Mouse (Mus musculus) kidney, postnatal 0 days (tissue): ENCODE data around the gene Fer. TPM values are rescaled to one million over a fixed set of nuclear protein-coding genes. Genes with fewer than 3 reads are reported as not detected.

Experiments
- ATAC-seq: fragments of 200-750 bp; cut with Nextera tagmentation; replicated peaks from 2 replicates; pipeline ENCODE4 v1.8.0; 2017; ENCODE audit warnings: low read depth, moderate number of reproducible peaks, moderate TSS enrichment, moderate library complexity; ENCODE audit not compliant: low FRiP score
- DNase-seq: peaks from one replicate; pipeline ENCODE4 v3.0.0-alpha.2; 2016; ENCODE audit warnings: low spot score
- H3K27ac ChIP-seq: fragments of 300-500 bp; sonication (generic); 2 replicates; pipeline ENCODE4 v1.5.1; 2014; ENCODE audit warnings: mild to moderate bottlenecking
- H3K27me3 ChIP-seq: fragments of 300-500 bp; sonication (generic); 2 replicates; pipeline ENCODE4 v1.6.1; 2014; ENCODE audit warnings: low read length, mixed read lengths; ENCODE audit not compliant: insufficient read depth
- H3K36me3 ChIP-seq: fragments of 300-500 bp; sonication (generic); 2 replicates; pipeline ENCODE4 v1.6.1; 2014; ENCODE audit warnings: low read length, mixed read lengths; ENCODE audit not compliant: insufficient read depth
- H3K4me1 ChIP-seq: fragments of 300-500 bp; sonication (generic); replicated peaks from 2 replicates; pipeline ENCODE4 v1.6.1; 2014; ENCODE audit warnings: antibody characterized with exemption, low read length, mixed read lengths; ENCODE audit not compliant: insufficient read depth
- H3K4me2 ChIP-seq: fragments of 300-500 bp; sonication (generic); 2 replicates; pipeline ENCODE4 v1.6.1; 2014; ENCODE audit warnings: mild to moderate bottlenecking, low read length, moderate library complexity, mixed read lengths
- H3K4me3 ChIP-seq: fragments of 300-500 bp; sonication (generic); replicated peaks from 2 replicates; pipeline ENCODE4 v1.5.1; 2014; ENCODE audit warnings: low read depth, low read length
- H3K9ac ChIP-seq: fragments of 300-500 bp; sonication (generic); 2 replicates; pipeline ENCODE4 v1.6.1; 2014; ENCODE audit warnings: low read depth, low read length
- H3K9me3 ChIP-seq: fragments of 300-500 bp; sonication (generic); replicated peaks from 2 replicates; pipeline ENCODE4 v1.6.1; 2016; ENCODE audit warnings: low read length, inconsistent platforms, mixed read lengths
- CTCF ChIP-seq: IDR thresholded peaks from 2 replicates; pipeline ENCODE4 v1.5.1; 2016; ENCODE audit warnings: antibody characterized with exemption, low read depth, mild to moderate bottlenecking, moderate library complexity
- WGBS: fragments of 180-500 bp; shearing (Covaris S2); extraction: QIAGEN DNeasy Blood & Tissue Kit; methylation state at CpG from one replicate; pipeline ENCODE4 v1.1.7; 2014; 5-methylcytosine and 5-hydroxymethylcytosine counted together
- polyA plus RNA-seq: library from polyadenylated mRNA; unstranded; fragments of >200 nt; fragmentation: Nextera tagmentation; extraction: Ambion mirVana; gene quantifications from 2 replicates; pipeline ENCODE4 v1.2.1, GENCODE M21; 2015

Gene Fer
- polyA plus RNA-seq, 1 experiment from 2014 or later = 24.1 TPM

GRCm38 (mm10) chr17:64135941-64136650 lies 273.2 kb downstream of the Fer start:
- Histone ChIP-seq H3K4me3 (no peak overlapping the region), H3K4me2 (no peak overlapping the region), H3K9me3 (no peaks in the 10 kb centered on the region), H3K27me3 (no peaks in the 10 kb centered on the region), H3K9ac (no peak overlapping the region), H3K4me1 (no peaks in the 10 kb centered on the region), H3K27ac (no peak overlapping the region), H3K36me3 (peaks cover 27% of the 10 kb centered on the region; the same call in 1 of the 2 replicates)
- TF ChIP-seq CTCF = no peak
- ATAC-seq (peak; percentile 25; the same call in 1 of the 2 replicates), DNase-seq (no peak)
- WGBS = 57% methylated on average over 8 of the region's 8 CpGs

GRCm38 (mm10) chr17:64138036-64138717 lies 275.3 kb downstream of the Fer start:
- Histone ChIP-seq H3K9me3 (no peaks in the 10 kb centered on the region), H3K9ac (no peak overlapping the region), H3K4me3 (no peak overlapping the region), H3K27me3 (no peaks in the 10 kb centered on the region), H3K36me3 (peaks cover 31% of the 10 kb centered on the region; the same call in 1 of the 2 replicates), H3K4me2 (no peak overlapping the region), H3K27ac (no peak overlapping the region), H3K4me1 (no peaks in the 10 kb centered on the region)
- no peak for ATAC-seq
- 87% methylated on average over 8 of the region's 8 CpGs for WGBS
- TF ChIP-seq CTCF = no peak
- DNase-seq = no peak

DNA sequence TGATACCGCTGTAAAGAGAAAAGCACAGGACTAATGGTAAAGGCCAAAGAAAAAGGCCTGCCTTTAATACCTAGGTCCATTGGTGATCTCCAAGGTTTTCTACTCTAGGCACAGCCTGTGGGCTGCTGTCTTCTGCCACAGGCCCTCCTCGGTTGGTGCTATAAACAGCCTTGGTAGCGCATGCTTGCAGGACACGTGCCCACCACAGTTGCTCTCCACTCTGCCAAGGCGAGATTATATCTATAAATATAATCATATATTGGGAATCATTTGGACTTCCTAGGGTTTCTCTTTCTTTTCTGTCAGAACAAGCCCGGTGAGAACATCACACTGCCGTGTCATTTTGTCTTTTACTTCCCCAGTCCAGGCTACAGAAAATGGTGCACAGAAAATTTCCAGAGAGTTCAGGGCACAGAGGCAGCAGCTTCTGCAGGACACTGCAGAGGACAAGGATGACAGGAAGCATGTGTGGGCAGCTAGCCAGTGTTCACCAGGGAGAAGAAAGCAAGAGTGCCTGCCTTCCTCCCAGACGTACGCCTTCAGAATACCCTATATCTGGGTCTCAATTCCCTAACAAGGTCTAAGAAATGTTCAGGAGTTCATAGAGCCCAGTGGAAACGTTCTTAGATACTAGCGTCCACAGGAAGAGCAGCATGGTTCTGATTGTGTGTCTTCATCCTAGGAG lies 276.5 kb downstream of the Fer start:
- Histone ChIP-seq H3K27ac (no peak overlapping the region), H3K27me3 (no peaks in the 10 kb centered on the region), H3K9ac (no peak overlapping the region), H3K4me2 (no peak overlapping the region), H3K4me3 (no peak overlapping the region), H3K4me1 (no peaks in the 10 kb centered on the region), H3K9me3 (no peaks in the 10 kb centered on the region), H3K36me3 (peaks cover 31% of the 10 kb centered on the region; the same call in 1 of the 2 replicates)
- DNase-seq = no peak
- ATAC-seq = no peak
- no peak for TF ChIP-seq CTCF
- 90% methylated on average over 11 of the region's 11 CpGs for WGBS

GRCm38 (mm10) chr17:64140063-64140850 lies 277.4 kb downstream of the Fer start:
- peaks cover 31% of the 10 kb centered on the region; the same call in 1 of the 2 replicates for H3K36me3 ChIP-seq
- WGBS = 90% methylated on average over 18 of the region's 18 CpGs
- ATAC-seq (no peak), DNase-seq (no peak)
- no peak overlapping the region for H3K9ac ChIP-seq
- no peaks in the 10 kb centered on the region for H3K27me3 ChIP-seq
- no peak overlapping the region for H3K4me2 ChIP-seq
- TF ChIP-seq CTCF = no peak
- no peak overlapping the region for H3K4me3 ChIP-seq
- H3K27ac ChIP-seq = no peak overlapping the region
- H3K4me1 ChIP-seq = no peaks in the 10 kb centered on the region
- H3K9me3 ChIP-seq = no peaks in the 10 kb centered on the region

DNA sequence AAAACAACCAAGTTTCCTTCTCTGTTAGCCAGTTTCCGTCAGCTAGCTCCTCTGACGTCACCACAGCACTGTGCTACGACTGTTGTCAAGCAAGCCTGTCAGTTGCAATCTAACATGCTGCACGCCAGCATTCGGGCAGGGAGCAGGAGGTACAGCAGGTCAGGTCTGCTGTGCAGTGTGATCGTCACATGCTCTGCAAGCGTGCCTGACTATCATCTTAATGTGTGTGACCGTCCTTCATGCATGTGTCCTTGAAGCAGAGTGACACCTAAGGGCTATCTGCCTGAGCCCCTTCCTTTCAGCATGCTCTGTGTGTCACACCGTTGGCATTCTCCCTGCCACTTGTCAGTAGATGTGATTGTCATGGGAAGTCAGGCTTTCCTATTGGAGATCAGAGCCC lies 279.0 kb downstream of the Fer start:
- no peak for DNase-seq
- no peak for ATAC-seq
- H3K27me3 ChIP-seq = no peaks in the 10 kb centered on the region
- TF ChIP-seq CTCF = no peak
- WGBS = 87% methylated on average over 9 of the region's 9 CpGs
- no peak overlapping the region for H3K9ac ChIP-seq
- H3K9me3 ChIP-seq = no peaks in the 10 kb centered on the region
- peaks cover 31% of the 10 kb centered on the region; the same call in 1 of the 2 replicates for H3K36me3 ChIP-seq
- H3K4me2 ChIP-seq = no peak overlapping the region
- no peak overlapping the region for H3K4me3 ChIP-seq
- H3K27ac ChIP-seq = no peak overlapping the region
- no peaks in the 10 kb centered on the region for H3K4me1 ChIP-seq

- H3K27me3 ChIP-seq = no peaks in the 10 kb centered on the region
- no peak overlapping the region for H3K27ac ChIP-seq
- 64% methylated on average over 4 of the region's 4 CpGs for WGBS
- DNase-seq (peak; percentile 49), ATAC-seq (no peak)
- no peaks in the 10 kb centered on the region for H3K9me3 ChIP-seq
- no peak overlapping the region for H3K4me3 ChIP-seq
- H3K4me2 ChIP-seq = no peak overlapping the region
- 0 out of 2 replicates have a peak, but pooled peaks cover 3% of the 10 kb centered on the region for H3K36me3 ChIP-seq
- no peak for TF ChIP-seq CTCF
- H3K9ac ChIP-seq = no peak overlapping the region
- no peaks in the 10 kb centered on the region for H3K4me1 ChIP-seq
Measured at GRCm38 (mm10) chr17:64146409-64146808, 283.5 kb downstream of the Fer start.
